8 mouse cellular contexts compared by ENCODE assay signal in genomic region chr17:34630761-34631301, GRCm38 (mm10). TPM values are rescaled to one million over a fixed set of nuclear protein-coding genes. Genes with fewer than 3 reads are reported as not detected.
DNase-seq lines count a peak whose midpoint lies in the region; ATAC-seq and TF ChIP-seq lines count a peak whose summit lies in the region.

No protein-coding gene starts in this region.

- TF ChIP-seq EP300 in stomach, postnatal 0 days (optimal IDR thresholded peaks at IDR 0.05): no peak

- no peak overlapping the region for H3K9ac ChIP-seq in limb, embryonic 14.5 days (ENCODE audit: low read depth, low read length, severe bottlenecking)
- peak overlapping the region; percentile 45 for H3K9ac ChIP-seq in stomach, postnatal 0 days (ENCODE audit: low read length)

- peaks cover 5% of the 10 kb centered on the region; the same call in 1 of the 2 replicates for H3K27me3 ChIP-seq in testis, adult 2 months (ENCODE audit: control insufficient read depth, insufficient read depth, low read length)
- peaks cover 36% of the 10 kb centered on the region for H3K27me3 ChIP-seq in limb, embryonic 14.5 days (ENCODE audit: control insufficient read depth, insufficient read depth, low read length)
- H3K27me3 ChIP-seq in stomach, postnatal 0 days (ENCODE audit: control insufficient read depth, insufficient read depth, low read length): 0 out of 2 replicates have a peak, but pooled peaks cover 2% of the 10 kb centered on the region

- DNase-seq in cerebellum, adult 11-12 months: peak; percentile 74
- DNase-seq in testis, postnatal 14 days (ENCODE audit: low spot score): no peak
- no peak for DNase-seq in limb, embryonic 14.5 days (ENCODE audit: low spot score)
- no peak for DNase-seq in stomach, postnatal 0 days (ENCODE audit: low spot score)
- no peak for DNase-seq in urinary bladder, postnatal 14 days (ENCODE audit: low spot score)
- no peak for DNase-seq in left cerebral cortex, adult 8-10 months (ENCODE audit: low spot score in 2 of 2)

- 3% methylated on average over 42 of the region's 48 CpGs for WGBS in limb, embryonic 14.5 days
- 8% methylated on average over 36 of the region's 48 CpGs for WGBS in stomach, postnatal 0 days

- peaks cover 47% of the 10 kb centered on the region for H3K4me1 ChIP-seq in testis, adult 2 months (ENCODE audit: control insufficient read depth, insufficient read depth, low read length)
- H3K4me1 ChIP-seq in limb, embryonic 14.5 days (ENCODE audit: control insufficient read depth, insufficient read depth, low read length): peaks cover 30% of the 10 kb centered on the region
- H3K4me1 ChIP-seq in stomach, postnatal 0 days (replicated peaks; ENCODE audit: control insufficient read depth, insufficient read depth): peaks cover 22% of the 10 kb centered on the region

- ATAC-seq in cerebellum, adult (ENCODE audit: insufficient number of reproducible peaks, low FRiP score, low TSS enrichment): no peak
- no peak for ATAC-seq in limb, embryonic 14.5 days (ENCODE audit: low FRiP score, low read depth)
- no peak for ATAC-seq in stomach, postnatal 0 days (ENCODE audit: low FRiP score, low TSS enrichment)

- no peak for TF ChIP-seq POLR2A in testis, adult 2 months (IDR thresholded peaks at IDR 0.05; ENCODE audit: control insufficient read depth, low read depth, low read length)
- no peak for TF ChIP-seq POLR2A in limb, embryonic 14.5 days (IDR thresholded peaks at IDR 0.05; ENCODE audit: borderline replicate concordance, extremely low read depth, insufficient read depth, insufficient read length)

- no peak for TF ChIP-seq CTCF in testis, adult 2 months (IDR thresholded peaks at IDR 0.05; ENCODE audit: control insufficient read depth, insufficient read depth, insufficient replicate concordance, low read depth, low read length)
- TF ChIP-seq CTCF in stomach, postnatal 0 days (IDR thresholded peaks at IDR 0.05; ENCODE audit: low read depth): no peak

- H3K4me3 ChIP-seq in testis, adult 2 months (ENCODE audit: control insufficient read depth, low read depth, low read length): peak overlapping the region; percentile 79
- peak overlapping the region; percentile 38 for H3K4me3 ChIP-seq in limb, embryonic 14.5 days (replicated peaks; ENCODE audit: low read length)
- peak overlapping the region; percentile 19; the same call in 1 of the 2 replicates for H3K4me3 ChIP-seq in stomach, postnatal 0 days (ENCODE audit: low read depth, low read length)

- H3K9me3 ChIP-seq in limb, embryonic 14.5 days (ENCODE audit: control insufficient read depth, low read length): no peaks in the 10 kb centered on the region
- H3K9me3 ChIP-seq in stomach, postnatal 0 days (ENCODE audit: control insufficient read depth, low read length): no peaks in the 10 kb centered on the region

- no peaks in the 10 kb centered on the region for H3K36me3 ChIP-seq in testis, adult 2 months (ENCODE audit: control insufficient read depth, insufficient read depth, low read length)
- no peaks in the 10 kb centered on the region for H3K36me3 ChIP-seq in limb, embryonic 14.5 days (ENCODE audit: control insufficient read depth, insufficient read depth, low read length)
- no peaks in the 10 kb centered on the region for H3K36me3 ChIP-seq in stomach, postnatal 0 days (ENCODE audit: control insufficient read depth, insufficient read depth, low read length)

- H3K4me2 ChIP-seq in limb, embryonic 14.5 days (replicated peaks; ENCODE audit: low read depth, low read length, severe bottlenecking): peak overlapping the region; percentile 43
- peak overlapping the region; percentile 43 for H3K4me2 ChIP-seq in stomach, postnatal 0 days (replicated peaks; ENCODE audit: low read depth)

- no peak overlapping the region for H3K27ac ChIP-seq in testis, adult 2 months (ENCODE audit: control insufficient read depth, insufficient read depth, low read depth, low read length)
- no peak overlapping the region for H3K27ac ChIP-seq in limb, embryonic 14.5 days (replicated peaks; ENCODE audit: low read depth, low read length)
- no peak overlapping the region for H3K27ac ChIP-seq in stomach, postnatal 0 days (replicated peaks)

RNA-seq across cellular contexts. Expression of gene Prrt1, which starts 1.5 kb away (rescaled TPM):
- 1.5 and 1.6 TPM in 2 replicates for polyA plus RNA-seq in testis, adult 2 months (2012; rRNA removed)
- polyA plus RNA-seq in limb, embryonic 14.5 days (2012; rRNA removed): 5.5 and 5.7 TPM in 2 replicates
- 0.40 and 0.94 TPM in 2 replicates for polyA plus RNA-seq in limb, embryonic 14.5 days (2014; fragmentation: Nextera tagmentation; extraction: Ambion mirVana)
- polyA plus RNA-seq in stomach, postnatal 0 days (2015; fragmentation: Nextera tagmentation; extraction: Ambion mirVana): 0.44 and 0.67 TPM in 2 replicates
- 100 to 1,000 TPM in 3 of 4 experiments, 10 to 100 TPM in 1; 90.1 to 149 (median 116) TPM for total RNA-seq in left cerebral cortex, adult 8-10 months (2022)

RNA-seq across cellular contexts. Expression of gene Ppt2, which starts 2.5 kb away (rescaled TPM):
- 15.9 and 20.2 TPM in 2 replicates for polyA plus RNA-seq in testis, adult 2 months (2012; rRNA removed)
- polyA plus RNA-seq in limb, embryonic 14.5 days (2012; rRNA removed): 39.6 and 52.4 TPM in 2 replicates
- polyA plus RNA-seq in limb, embryonic 14.5 days (2014; fragmentation: Nextera tagmentation; extraction: Ambion mirVana): 27.0 and 29.9 TPM in 2 replicates
- polyA plus RNA-seq in stomach, postnatal 0 days (2015; fragmentation: Nextera tagmentation; extraction: Ambion mirVana): 16.5 and 18.7 TPM in 2 replicates
- total RNA-seq in left cerebral cortex, adult 8-10 months (2022): 10 to 100 TPM; 38.1 to 48.6 (median 45.4) TPM

RNA-seq across cellular contexts. Expression of gene Fkbpl, which starts 13.7 kb away (rescaled TPM):
- polyA plus RNA-seq in testis, adult 2 months (2012; rRNA removed): 156 and 172 TPM in 2 replicates
- 5.1 TPM in 2 replicates for polyA plus RNA-seq in limb, embryonic 14.5 days (2012; rRNA removed)
- 11.9 and 12.5 TPM in 2 replicates for polyA plus RNA-seq in limb, embryonic 14.5 days (2014; fragmentation: Nextera tagmentation; extraction: Ambion mirVana)
- 12.4 and 12.8 TPM in 2 replicates for polyA plus RNA-seq in stomach, postnatal 0 days (2015; fragmentation: Nextera tagmentation; extraction: Ambion mirVana)
- total RNA-seq in left cerebral cortex, adult 8-10 months (2022): 10 to 100 TPM; 12.5 to 16.7 (median 14.8) TPM

RNA-seq across cellular contexts. Expression of gene Egfl8, which starts 15.1 kb away (rescaled TPM):
- polyA plus RNA-seq in testis, adult 2 months (2012; rRNA removed): 0.53 and 0.54 TPM in 2 replicates
- 11.3 and 12.8 TPM in 2 replicates for polyA plus RNA-seq in limb, embryonic 14.5 days (2012; rRNA removed)
- 8.1 and 8.7 TPM in 2 replicates for polyA plus RNA-seq in limb, embryonic 14.5 days (2014; fragmentation: Nextera tagmentation; extraction: Ambion mirVana)
- polyA plus RNA-seq in stomach, postnatal 0 days (2015; fragmentation: Nextera tagmentation; extraction: Ambion mirVana): 4.4 and 4.9 TPM in 2 replicates
- total RNA-seq in left cerebral cortex, adult 8-10 months (2022): 1 to 10 TPM; 3.0 to 4.9 (median 3.4) TPM

RNA-seq across cellular contexts. Expression of gene Atf6b, which starts 16.1 kb away (rescaled TPM):
- polyA plus RNA-seq in testis, adult 2 months (2012; rRNA removed): 27.9 and 28.4 TPM in 2 replicates
- 104 and 121 TPM in 2 replicates for polyA plus RNA-seq in limb, embryonic 14.5 days (2012; rRNA removed)
- polyA plus RNA-seq in limb, embryonic 14.5 days (2014; fragmentation: Nextera tagmentation; extraction: Ambion mirVana): 68.3 and 80.9 TPM in 2 replicates
- polyA plus RNA-seq in stomach, postnatal 0 days (2015; fragmentation: Nextera tagmentation; extraction: Ambion mirVana): 35.4 and 39.3 TPM in 2 replicates
- total RNA-seq in left cerebral cortex, adult 8-10 months (2022): 10 to 100 TPM; 46.3 to 56.8 (median 53.7) TPM

Comparison
In these comparisons a context has a peak if more than half of its experiments do, and no peak if none do; other contexts are left out.
1. H3K4me3 ChIP-seq: peak in every context shown above with its lines; median percentile 79 in testis, adult 2 months; 38 in limb, embryonic 14.5 days; 19 in stomach, postnatal 0 days.
2. RNA of gene Fkbpl, which starts 13.7 kb away (polyA plus RNA-seq): 156 to 172 TPM in testis, adult 2 months; 12.4 to 12.8 TPM in stomach, postnatal 0 days and 5.1 to 12.5 TPM in limb, embryonic 14.5 days; every median in the first group is over 10 times any median in the second.